Mouse (Mus musculus) ES-Bruce4 (cell line): Measurements from ENCODE around the gene Acad8. TPM values are rescaled to one million over a fixed set of nuclear protein-coding genes. Genes with fewer than 3 reads are reported as not detected.

Experiments
- H3K27ac ChIP-seq: 2 replicates; pipeline ENCODE4 v1.5.1; 2012; ENCODE audit warnings: low read length, inconsistent platforms; ENCODE audit not compliant: insufficient read depth
- H3K27me3 ChIP-seq: 2 replicates; pipeline ENCODE4 v1.6.1; 2012; ENCODE audit warnings: mild to moderate bottlenecking, low read length, inconsistent platforms; ENCODE audit not compliant: control insufficient read depth, poor library complexity, insufficient read depth, severe bottlenecking
- H3K36me3 ChIP-seq: 2 replicates; pipeline ENCODE4 v1.6.1; 2012; ENCODE audit warnings: inconsistent platforms, mild to moderate bottlenecking, low read length, moderate library complexity; ENCODE audit not compliant: control insufficient read depth, poor library complexity, insufficient read depth, severe bottlenecking
- H3K4me1 ChIP-seq: one replicate; pipeline ENCODE4 v1.8.1; 2011; ENCODE audit warnings: low read length; ENCODE audit not compliant: control insufficient read depth, insufficient read depth
- H3K4me3 ChIP-seq: 2 replicates; pipeline ENCODE4 v1.5.1; 2011; ENCODE audit warnings: low read depth, mild to moderate bottlenecking, low read length
- H3K9ac ChIP-seq: 2 replicates; pipeline ENCODE4 v1.6.1; 2012; ENCODE audit warnings: low read depth, mild to moderate bottlenecking, inconsistent platforms; ENCODE audit not compliant: poor library complexity, severe bottlenecking
- H3K9me3 ChIP-seq: replicated peaks from 2 replicates; pipeline ENCODE4 v1.6.1; 2012; ENCODE audit warnings: mild to moderate bottlenecking, low read length, inconsistent platforms; ENCODE audit not compliant: control insufficient read depth, poor library complexity, insufficient read depth, severe bottlenecking
- CTCF ChIP-seq: IDR thresholded peaks from one replicate; pipeline ENCODE4 v1.8.1; 2011; ENCODE audit warnings: low read depth, low read length
- EP300 ChIP-seq: IDR thresholded peaks from 2 replicates; pipeline ENCODE4 v1.6.1; 2011; ENCODE audit warnings: low read depth, low read length; ENCODE audit not compliant: insufficient read depth
- POLR2A ChIP-seq: IDR thresholded peaks from one replicate; pipeline ENCODE4 v1.8.1; 2011; ENCODE audit warnings: low read length; ENCODE audit not compliant: insufficient read depth
- polyA plus RNA-seq: library from polyadenylated mRNA; stranded (reverse); fragments of >200 nt; gene quantifications from 2 replicates; pipeline ENCODE4 v1.2.4, GENCODE M21; 2011; ENCODE audit warnings: low read depth; ENCODE audit not compliant: missing spikeins, insufficient read depth, insufficient read length

Acad8 gene
- polyA plus RNA-seq, 1 experiment = 35.5 TPM

GRCm38 (mm10) chr9:26947790-26948189 is 51.6 kb downstream of the Acad8 start:
- Histone ChIP-seq H3K4me3 (no peak overlapping the region), H3K9me3 (peaks cover 36% of the 10 kb centered on the region), H3K27me3 (no peaks in the 10 kb centered on the region), H3K4me1 (no peaks in the 10 kb centered on the region), H3K9ac (peak overlapping the region; percentile 29; the same call in 1 of the 2 replicates), H3K36me3 (no peaks in the 10 kb centered on the region), H3K27ac (peak overlapping the region; percentile 99)
- peak; percentile 68; the same call in 1 of the 2 replicates for TF ChIP-seq EP300
- TF ChIP-seq CTCF = no peak
- TF ChIP-seq POLR2A = no peak

GRCm38 (mm10) chr9:26924146-26924545 is 75.2 kb downstream of the Acad8 start:
- Histone ChIP-seq H3K27ac (no peak overlapping the region), H3K27me3 (no peaks in the 10 kb centered on the region), H3K9me3 (no peaks in the 10 kb centered on the region), H3K36me3 (no peaks in the 10 kb centered on the region), H3K4me1 (no peaks in the 10 kb centered on the region), H3K9ac (no peak overlapping the region), H3K4me3 (no peak overlapping the region)
- TF ChIP-seq POLR2A (no peak), EP300 (no peak), CTCF (no peak)

Other genes starting within 250 kb of the Acad8 start
- gene Glb1l2, start 193.1 kb downstream of the Acad8 start, polyA plus RNA-seq = 4.5 and 5.0 TPM in 2 replicates
- not detected in 2 replicates for gene Glb1l3, start 138.7 kb downstream of the Acad8 start, polyA plus RNA-seq
- gene Gm1110, start 76.5 kb downstream of the Acad8 start, polyA plus RNA-seq = not detected in 2 replicates
- 237 and 243 TPM in 2 replicates for gene Thyn1, start 144 bp upstream of the Acad8 start, polyA plus RNA-seq
- gene Vps26b, start 30.5 kb upstream of the Acad8 start, polyA plus RNA-seq = 25.3 and 27.3 TPM in 2 replicates
- 52.9 and 59.1 TPM in 2 replicates for gene Ncapd3, start 30.6 kb upstream of the Acad8 start, polyA plus RNA-seq
- gene Jam3, start 155.9 kb upstream of the Acad8 start, polyA plus RNA-seq = 8.6 and 9.4 TPM in 2 replicates